Mouse (Mus musculus) kidney, adult 2 months (tissue): Measurements from ENCODE around the gene Zscan5b.

Experiments used
- CTCF ChIP-seq: fragments of 200-500 bp; conservative IDR thresholded peaks from 2 replicates; pipeline ENCODE4 v1.5.1; 2011; ENCODE audit warnings: low read depth, mild to moderate bottlenecking, control low read depth, low read length, moderate library complexity, mixed read lengths; ENCODE audit not compliant: insufficient read depth, insufficient read length
- POLR2A ChIP-seq: fragments of 200-500 bp; IDR thresholded peaks from one replicate; pipeline ENCODE4 v1.6.1; 2011; ENCODE audit warnings: low read depth, low read length, control low read depth

DNA sequence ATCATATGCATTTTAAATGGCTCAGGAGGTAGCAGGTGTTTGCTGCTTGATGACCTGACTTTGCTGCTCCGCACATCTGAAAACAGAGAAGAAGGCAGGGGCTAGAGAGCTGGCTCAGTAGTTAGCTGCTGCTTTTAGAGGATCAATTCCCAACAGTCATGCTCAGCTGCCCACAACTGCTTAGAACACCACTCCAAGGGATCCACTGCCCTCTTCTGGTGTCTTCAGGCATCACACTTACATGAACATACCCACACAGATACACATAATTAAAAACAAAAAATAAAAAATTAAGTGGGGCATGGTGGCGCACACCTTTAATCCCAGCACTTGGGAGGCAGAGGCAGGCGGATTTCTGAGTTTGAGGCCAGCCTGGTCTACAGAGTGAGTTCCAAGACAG, 40.0 kb downstream of the Zscan5b start:
- TF ChIP-seq POLR2A: no peak
- TF ChIP-seq CTCF: peak; percentile 69
